33 mouse cellular contexts compared by ENCODE assay signal in genomic region chrX:159858126-159858525, GRCm38 (mm10).
DNase-seq lines count a peak whose midpoint lies in the region; ATAC-seq lines count a peak whose summit lies in the region.
"Had no signal": no experiment of that assay in that cellular context is flagged by ENCODE, and none has a peak within 500 bp of the region (broad histone marks: within the 10 kb centered on the region; RNA-seq: fewer than 3 reads in every experiment).

No protein-coding gene starts in this region.

- H3K36me3 ChIP-seq in midbrain, embryonic 10.5 days, result no peaks in the 10 kb centered on the region
- H3K36me3 ChIP-seq: embryonic facial prominence, embryonic 10.5 days; embryonic facial prominence, embryonic 13.5 days; forebrain, embryonic 10.5 days; G1E; heart, embryonic 12.5 days; heart, embryonic 15.5 days; hindbrain, embryonic 10.5 days; hindbrain, embryonic 13.5 days had no signal

- H3K27ac ChIP-seq in midbrain, embryonic 10.5 days (replicated peaks), result no peak overlapping the region
- H3K27ac ChIP-seq: embryonic facial prominence, embryonic 10.5 days; embryonic facial prominence, embryonic 13.5 days; forebrain, embryonic 10.5 days; forebrain, embryonic 13.5 days; heart, embryonic 15.5 days; hindbrain, embryonic 10.5 days; hindbrain, embryonic 13.5 days had no signal

- peaks cover 98% of the 10 kb centered on the region for H3K27me3 ChIP-seq in midbrain, embryonic 10.5 days (ENCODE audit: low read depth, poor library complexity, severe bottlenecking)
- H3K27me3 ChIP-seq: CH12.LX; heart, embryonic 12.5 days; heart, embryonic 15.5 days had no signal

- no peaks in the 10 kb centered on the region for H3K4me1 ChIP-seq in midbrain, embryonic 10.5 days
- H3K4me1 ChIP-seq: embryonic facial prominence, embryonic 10.5 days; embryonic facial prominence, embryonic 13.5 days; forebrain, embryonic 10.5 days; forebrain, embryonic 13.5 days; heart, embryonic 12.5 days; heart, embryonic 15.5 days; hindbrain, embryonic 10.5 days; hindbrain, embryonic 13.5 days had no signal

- WGBS in midbrain, embryonic 10.5 days, result 70% methylated on average over 1 of the region's 1 CpGs

- peak; percentile 34 for DNase-seq in 416B (ENCODE audit: low read depth)
- peak; percentile 23 for DNase-seq in induced T-regulatory cell, adult 2 months (ENCODE audit: low read depth)
- no peak for DNase-seq in frontal cortex, postnatal 25 days (ENCODE audit: low spot score in 2 of 2)
- DNase-seq in midbrain, embryonic 10.5 days (ENCODE audit: low spot score), result no peak
- DNase-seq: adrenal gland, adult 8-10 months; adrenal gland, postnatal 25 days; B cell, adult 2 months; cerebellum, adult 11-12 months; cerebellum, adult 8-10 months; cerebellum, postnatal 10 days; cerebellum, postnatal 36 days; embryo, embryonic 11 days; gastrocnemius, postnatal 25 days; heart, adult 18-20 months; heart, postnatal 10 days; heart, postnatal 36 days had no signal

- no peak overlapping the region for H3K4me3 ChIP-seq in midbrain, embryonic 10.5 days
- H3K4me3 ChIP-seq: embryonic facial prominence, embryonic 10.5 days; embryonic facial prominence, embryonic 13.5 days; erythroblast, embryonic 14.5 days; forebrain, embryonic 10.5 days; forebrain, embryonic 13.5 days; heart, embryonic 12.5 days; heart, embryonic 15.5 days; hindbrain, embryonic 10.5 days; hindbrain, embryonic 13.5 days had no signal

- peak; percentile 78 for ATAC-seq in CD4-positive, CD25-positive, alpha-beta regulatory T cell, adult 4 months
- ATAC-seq in erythroid progenitor cell, adult 5-6 weeks (replicated peaks; ENCODE audit: low FRiP score, poor library complexity, severe bottlenecking), result no peak
- ATAC-seq: forebrain, embryonic 13.5 days; forebrain, embryonic 16.5 days; hindbrain, embryonic 16.5 days; intestine, postnatal 0 days; Patski had no signal

- H3K9me3 ChIP-seq in midbrain, embryonic 10.5 days (replicated peaks), result no peaks in the 10 kb centered on the region
- H3K9me3 ChIP-seq: embryonic facial prominence, embryonic 10.5 days; embryonic facial prominence, embryonic 13.5 days; forebrain, embryonic 10.5 days; forebrain, embryonic 13.5 days; G1E; heart, embryonic 12.5 days; heart, embryonic 15.5 days; hindbrain, embryonic 10.5 days; hindbrain, embryonic 13.5 days had no signal

Comparison
In these comparisons a context has a peak if more than half of its experiments do, and no peak if none do; other contexts are left out.
1. DNase-seq: peak in 416B (single experiment) and induced T-regulatory cell, adult 2 months (single experiment); none in frontal cortex, postnatal 25 days (0 of 2) and midbrain, embryonic 10.5 days (single experiment).